Mouse (Mus musculus) gastrocnemius, postnatal 25 days (tissue): Measurements from ENCODE around the gene Sphkap. TPM values are rescaled to one million over a fixed set of nuclear protein-coding genes. Genes with fewer than 3 reads are reported as not detected.
A peak's percentile ranks its signal among the peaks of the same experiment; 100 is the strongest.

Source experiments
- DNase-seq: peaks from one replicate; pipeline ENCODE4 v3.0.0; 2022
- long read RNA-seq, 2 experiments: library from polyadenylated mRNA; stranded (forward); transcript quantifications; one replicate each; pipeline ENCODE4 v2.0.0; 2021
- total RNA-seq, 2 experiments: library from RNA; stranded (reverse); gene quantifications; 1 replicate in 1 of 2; 2 replicates in 1 of 2; pipeline ENCODE4 v1.2.3; 2021

Gene Sphkap
- total RNA-seq: under 1 TPM; 0.05 to 0.36 TPM
- long read RNA-seq, experiment 1: 0 reads
- long read RNA-seq, experiment 2: 0 reads

DNA sequence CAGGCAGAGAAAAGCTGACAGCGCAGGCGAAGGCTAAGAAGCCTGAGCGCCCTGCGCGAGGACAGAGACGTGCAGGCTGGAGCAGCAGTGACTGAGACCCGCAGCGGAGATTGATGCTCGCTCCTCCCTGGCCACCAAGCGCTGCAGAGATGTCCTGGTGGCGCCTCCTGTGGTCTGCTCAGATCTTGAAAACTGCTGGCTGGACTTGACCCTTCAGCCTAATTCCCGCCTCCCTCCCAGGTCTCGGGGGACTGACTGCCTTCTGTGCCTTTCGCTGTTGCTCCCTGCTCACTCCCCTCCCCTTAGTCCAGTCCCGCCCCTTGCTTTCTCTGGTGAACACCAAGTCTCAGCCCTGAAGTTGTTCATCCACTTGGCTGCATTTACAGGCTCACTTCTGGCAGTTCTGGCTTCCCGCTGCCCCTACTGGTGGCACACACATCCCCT, at the start of gene Sphkap:
TSS of gene Sphkap (minus strand) at position 180 of the 444 bp plus-strand sequence.
- DNase-seq: peak; percentile 32

DNA sequence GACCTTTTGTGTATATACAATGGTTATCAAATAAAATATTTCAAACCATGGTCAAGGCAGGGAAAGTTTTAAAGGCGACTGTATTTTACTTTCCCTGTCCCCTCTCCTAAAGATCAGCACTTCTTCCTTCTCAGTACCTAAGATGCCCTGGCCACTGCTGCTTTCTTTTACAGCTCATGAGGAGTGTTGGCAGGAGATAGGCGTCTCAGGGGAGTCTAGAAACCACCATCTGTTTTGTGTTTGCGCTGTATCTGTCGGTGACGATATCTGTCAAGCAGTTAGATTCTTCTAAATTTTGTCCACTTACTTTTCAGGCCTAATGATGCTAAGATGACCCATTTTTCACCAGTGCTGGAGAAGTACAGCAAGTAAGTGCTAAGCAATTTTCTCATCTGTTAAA, 43.3 kb upstream of the Sphkap start:
- peak; percentile 13 for DNase-seq

DNA sequence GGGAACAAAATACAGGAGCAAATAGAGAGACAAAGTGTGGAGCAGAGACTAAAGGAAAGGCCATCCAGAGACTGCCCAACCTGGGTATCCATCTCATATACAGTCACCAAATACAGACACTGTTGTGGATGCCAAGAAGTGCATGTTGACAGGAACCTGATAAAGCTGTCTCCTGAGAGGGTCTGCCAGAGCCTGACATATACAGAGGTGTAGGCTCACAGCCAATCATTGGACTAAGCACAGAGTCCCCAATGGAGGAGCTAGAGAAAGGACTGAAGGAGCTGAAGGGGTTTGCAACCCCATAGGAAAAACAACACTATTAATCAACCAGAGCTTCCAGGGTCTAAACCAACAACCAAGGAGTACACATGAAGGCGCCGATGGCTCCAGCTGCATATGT, 32.4 kb upstream of the Sphkap start:
- no peak for DNase-seq

DNA sequence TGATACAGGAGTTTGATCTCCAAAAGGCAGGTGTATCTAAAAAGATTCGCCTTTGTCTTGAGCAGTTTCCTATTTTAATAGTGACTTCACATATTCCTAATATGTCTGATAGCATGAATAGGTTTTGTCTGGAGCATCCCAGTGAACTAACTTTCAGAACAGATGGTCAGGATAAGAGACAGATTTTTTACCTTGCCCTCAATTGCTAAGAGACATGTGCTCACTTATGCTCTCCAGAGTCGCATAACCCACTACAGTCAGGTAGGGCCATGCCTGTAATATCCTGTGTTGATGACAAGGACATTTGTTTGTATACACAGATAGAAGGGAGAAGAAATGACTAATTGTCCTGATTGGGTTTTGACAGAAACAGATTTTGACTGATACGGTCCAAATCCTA, 25.9 kb upstream of the Sphkap start:
- DNase-seq: no peak

DNA sequence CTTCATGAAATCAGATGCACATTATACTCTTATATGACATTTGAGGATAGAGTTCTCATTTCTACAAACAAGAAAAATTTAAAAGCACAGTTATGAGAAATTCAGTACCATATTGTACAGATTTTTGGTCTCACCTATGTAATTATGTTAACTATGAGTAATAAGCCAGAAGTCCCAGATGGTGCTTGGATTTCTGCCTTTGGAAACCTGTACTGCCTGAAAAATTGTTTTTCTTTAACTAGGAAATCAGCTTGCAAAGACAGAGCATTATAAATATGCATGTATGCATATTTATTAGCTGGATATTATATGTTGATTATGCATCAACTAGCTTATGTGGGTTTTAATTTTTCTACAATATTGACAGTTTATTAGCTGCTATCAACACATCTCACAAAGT, 21.9 kb upstream of the Sphkap start:
- DNase-seq: no peak

DNA sequence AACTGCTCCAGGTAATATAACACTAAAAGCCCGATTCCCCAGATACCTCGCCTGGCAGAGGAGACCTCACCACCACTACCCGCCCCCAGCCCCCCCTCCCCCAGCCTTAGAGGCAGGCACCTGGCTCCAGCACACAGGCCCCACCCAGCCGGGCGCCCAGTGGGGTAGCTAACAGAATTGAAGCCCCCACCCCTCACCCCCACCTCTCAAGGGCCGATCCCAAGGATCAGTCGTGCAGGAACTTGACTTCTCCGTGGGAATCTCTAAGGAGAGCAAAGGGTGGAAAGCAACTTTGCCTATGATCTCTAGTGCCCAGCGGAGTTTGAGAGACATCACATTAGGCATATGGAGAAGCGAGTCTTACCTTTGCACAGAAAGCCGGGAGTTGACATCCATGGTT, 384 bp downstream of the Sphkap start:
- DNase-seq: no peak

DNA sequence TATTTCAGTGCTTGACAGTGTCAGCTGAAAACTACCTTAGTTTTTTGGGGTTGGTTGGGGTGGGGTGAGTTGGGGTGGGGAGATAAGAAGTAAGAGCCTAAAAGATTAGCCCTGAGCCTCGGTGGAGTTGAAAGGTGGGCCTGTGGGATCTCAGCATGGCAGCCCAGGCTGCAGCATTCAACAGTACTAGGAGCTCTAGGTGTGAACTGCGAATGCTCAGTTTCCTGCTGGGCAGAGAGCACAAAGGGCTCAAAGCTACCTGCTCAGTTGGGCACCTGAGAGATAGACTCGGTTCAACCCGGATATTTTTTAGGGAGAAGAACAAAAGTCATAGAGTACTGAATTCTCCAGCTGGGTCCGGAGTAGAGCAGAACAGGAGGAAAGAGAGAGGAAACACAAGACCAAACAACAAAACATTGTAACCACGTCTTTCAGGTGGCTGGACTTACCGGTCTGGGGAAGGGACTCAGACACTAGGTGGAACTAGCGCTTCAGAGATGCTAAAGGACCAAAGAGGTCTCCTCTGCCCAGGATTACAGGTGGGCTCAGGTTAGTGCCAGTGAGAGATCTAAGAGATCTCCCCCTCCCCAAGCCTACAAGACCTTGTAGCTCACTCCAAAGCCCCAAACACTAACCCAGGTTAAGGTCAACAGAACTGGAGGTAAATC, 984 bp downstream of the Sphkap start:
- DNase-seq: no peak

DNA sequence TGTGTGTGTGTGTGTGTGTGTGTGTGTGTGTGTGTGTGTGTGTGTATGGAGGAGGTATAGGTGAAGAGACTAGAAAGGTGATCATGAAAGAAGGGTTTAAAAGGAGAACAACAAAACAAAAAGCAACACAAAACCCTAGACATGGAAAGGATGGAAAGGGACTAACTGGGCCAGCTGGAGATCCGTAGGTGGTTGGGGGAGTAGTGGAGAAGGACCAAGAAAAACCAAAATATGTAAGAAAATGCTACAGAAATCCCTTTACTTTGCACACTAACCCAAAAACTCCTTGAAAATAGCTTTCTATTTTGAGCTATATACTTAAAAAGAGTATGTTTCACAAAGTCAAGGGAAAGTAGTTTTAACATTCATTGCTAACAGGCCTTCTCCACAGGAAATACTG, 6.9 kb downstream of the Sphkap start:
- DNase-seq: no peak

DNA sequence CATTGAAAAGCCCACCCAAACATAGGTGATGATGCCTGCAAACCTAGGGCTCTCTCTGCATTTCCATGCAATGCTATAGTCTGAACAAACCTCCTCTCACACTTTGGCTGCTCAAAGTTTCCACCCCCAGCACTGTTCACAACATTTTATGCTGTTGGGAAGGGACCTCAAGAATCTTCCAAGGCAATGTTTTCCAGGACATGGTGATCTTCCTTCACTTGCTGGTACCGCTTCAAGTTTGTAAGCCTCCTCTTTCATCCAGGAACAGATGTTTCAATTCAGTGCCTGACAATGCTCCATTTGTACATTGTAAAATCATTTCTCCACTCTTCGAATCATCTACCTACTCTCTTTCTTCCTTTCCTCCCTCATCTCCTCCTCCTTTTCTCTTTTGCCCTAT, 11.7 kb downstream of the Sphkap start:
- DNase-seq: no peak

DNA sequence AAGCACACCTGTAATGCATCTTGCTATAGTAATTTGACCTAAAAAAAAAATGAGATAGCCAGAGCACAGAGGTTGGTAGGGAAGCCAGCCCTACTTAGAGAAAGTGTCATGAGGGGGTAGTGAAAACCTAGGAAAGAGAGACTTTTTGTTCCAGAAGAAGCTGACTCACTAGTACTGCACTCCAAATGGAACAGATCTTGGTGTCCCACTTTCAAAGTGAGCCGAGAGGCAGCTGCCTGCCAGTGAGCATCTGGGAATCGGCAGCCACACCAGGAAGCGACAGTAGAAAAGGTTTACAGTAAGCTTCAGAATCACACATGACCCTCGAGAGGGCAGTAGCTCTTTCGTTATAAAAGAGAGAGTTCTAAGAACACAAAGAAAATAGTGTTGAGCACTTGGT, 12.4 kb downstream of the Sphkap start:
- DNase-seq: no peak

DNA sequence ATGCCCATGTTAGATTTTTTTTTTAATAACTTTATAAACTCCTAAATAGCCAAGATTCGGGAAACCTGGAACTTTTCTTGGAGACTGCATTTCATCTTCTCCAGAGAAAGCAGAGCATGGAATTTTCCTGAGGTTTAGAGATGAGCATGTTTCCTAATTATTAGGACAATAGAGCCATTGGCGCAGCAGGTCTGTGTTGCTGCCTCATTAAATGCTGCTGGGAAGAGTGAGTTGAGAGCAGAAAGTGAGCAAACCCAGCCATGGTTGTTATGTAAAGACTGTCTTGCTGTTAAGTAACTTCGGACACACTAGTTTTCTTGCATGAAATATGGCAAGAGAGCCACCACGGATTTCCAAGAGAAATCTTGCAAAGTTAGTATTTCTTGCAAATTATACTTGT, 18.6 kb downstream of the Sphkap start:
- no peak for DNase-seq

DNA sequence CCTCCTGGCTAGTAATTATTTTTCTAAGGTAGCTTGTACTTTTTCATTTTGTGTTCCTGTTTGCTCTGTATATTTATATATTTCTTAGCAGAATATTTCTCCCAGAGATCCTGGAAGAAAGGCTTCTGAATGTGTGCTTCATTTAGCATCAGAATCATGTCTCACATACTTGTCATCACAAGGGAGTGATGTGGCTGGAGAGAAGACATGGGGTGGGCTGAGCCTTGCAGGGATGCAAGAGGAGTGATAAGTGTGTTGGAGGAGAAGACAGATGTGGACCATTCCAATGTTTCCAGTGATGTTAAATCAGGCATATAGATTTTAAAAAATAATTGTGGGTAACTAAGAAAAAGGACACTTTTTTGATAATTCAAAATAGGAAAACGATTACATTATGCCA, 30.6 kb downstream of the Sphkap start:
- DNase-seq: no peak

DNA sequence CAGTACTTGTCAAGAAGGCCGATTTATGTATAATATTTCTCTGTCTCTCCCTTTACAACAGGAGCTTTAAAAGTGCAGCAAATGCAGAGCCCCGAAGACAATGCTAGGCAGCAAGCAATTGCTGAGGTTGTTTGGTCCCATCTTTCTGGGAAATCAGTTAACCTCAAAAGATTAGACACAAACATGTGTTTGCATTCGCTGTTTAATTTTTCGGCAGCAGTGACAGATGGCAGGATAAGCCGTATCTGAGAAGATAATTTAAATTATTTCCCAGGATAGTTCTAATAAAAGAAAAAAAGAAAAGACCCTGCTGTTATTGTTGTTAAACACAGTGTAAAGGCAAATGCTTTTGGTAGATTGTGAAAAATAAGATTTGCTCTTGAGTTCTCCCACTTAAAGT, 41.5 kb downstream of the Sphkap start:
- no peak for DNase-seq

DNA sequence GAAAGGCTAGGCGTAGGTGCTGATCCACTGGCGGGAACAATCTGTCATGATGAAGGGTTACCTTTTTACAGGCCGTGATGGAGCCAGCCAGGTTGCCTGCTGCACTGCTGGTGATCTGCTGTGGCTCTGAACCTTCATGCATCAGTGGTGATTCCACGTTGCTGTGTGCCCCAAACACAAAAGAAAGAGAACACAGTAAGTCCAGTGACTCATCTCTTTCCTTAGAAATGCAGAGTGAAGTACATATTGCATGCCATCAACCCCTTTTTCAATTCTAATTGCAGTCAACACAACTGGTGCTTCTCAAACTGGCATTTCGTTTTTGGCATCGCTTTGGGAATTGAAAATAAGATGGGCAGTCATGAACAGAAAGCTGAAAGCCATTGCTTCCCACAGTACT, 45.8 kb downstream of the Sphkap start:
- DNase-seq: no peak

DNA sequence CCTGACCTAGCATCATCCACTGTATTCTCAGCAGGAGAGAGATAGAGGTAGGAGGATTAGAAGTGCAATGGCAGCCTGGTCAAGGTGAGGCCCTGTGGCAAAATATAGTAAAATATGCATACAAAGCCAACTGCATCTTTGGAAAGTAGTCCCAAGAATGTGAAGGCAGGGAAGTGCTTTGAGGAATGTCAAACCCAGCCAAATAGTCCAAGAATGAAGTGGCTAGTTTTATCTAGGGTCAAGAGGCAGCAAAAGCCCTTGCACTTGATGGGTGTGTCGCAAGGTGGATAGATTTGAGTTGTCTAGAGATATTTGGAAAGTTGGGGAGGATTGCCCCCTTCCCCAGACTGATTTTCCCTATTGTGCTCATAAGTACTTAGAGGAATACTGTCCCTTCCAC, 61.5 kb downstream of the Sphkap start:
- no peak for DNase-seq

DNA sequence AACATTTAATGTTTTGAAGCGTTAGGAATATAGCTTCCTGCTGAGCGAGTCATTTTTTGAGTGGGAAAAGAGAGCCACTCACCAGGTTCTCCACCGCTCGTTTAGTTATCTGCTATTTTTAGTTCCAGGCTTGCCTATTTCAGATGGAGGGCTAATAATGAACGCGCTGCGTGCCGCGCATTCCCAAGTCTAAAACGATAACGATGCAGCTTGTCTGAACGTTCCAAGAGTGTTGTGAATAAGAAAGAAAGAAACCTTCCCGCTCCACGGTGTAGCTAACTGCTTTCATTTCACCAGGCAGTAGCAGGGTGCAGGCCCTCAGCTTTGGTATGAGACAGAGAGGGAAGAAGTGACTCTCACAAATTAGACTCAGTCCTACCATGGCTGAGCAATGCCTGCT, 62.4 kb downstream of the Sphkap start:
- no peak for DNase-seq

DNA sequence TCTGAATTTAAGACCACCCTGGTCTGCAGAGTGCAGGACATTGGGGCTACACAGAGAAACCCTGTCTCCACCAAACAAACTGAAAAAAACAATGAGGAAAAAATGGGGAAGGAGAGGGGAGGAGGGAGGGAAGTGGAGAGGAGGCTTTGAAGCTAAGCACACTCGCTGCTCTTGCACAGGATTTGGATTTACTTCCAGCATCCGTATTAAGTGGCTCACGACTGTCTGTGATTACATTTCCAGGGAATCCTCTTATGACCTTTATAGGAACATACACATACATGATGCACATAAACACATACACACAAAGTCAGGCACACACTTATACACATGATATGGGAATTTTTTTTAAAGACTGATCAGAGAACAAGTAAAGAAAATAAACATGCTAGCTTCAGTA, 62.9 kb downstream of the Sphkap start:
- no peak for DNase-seq

DNA sequence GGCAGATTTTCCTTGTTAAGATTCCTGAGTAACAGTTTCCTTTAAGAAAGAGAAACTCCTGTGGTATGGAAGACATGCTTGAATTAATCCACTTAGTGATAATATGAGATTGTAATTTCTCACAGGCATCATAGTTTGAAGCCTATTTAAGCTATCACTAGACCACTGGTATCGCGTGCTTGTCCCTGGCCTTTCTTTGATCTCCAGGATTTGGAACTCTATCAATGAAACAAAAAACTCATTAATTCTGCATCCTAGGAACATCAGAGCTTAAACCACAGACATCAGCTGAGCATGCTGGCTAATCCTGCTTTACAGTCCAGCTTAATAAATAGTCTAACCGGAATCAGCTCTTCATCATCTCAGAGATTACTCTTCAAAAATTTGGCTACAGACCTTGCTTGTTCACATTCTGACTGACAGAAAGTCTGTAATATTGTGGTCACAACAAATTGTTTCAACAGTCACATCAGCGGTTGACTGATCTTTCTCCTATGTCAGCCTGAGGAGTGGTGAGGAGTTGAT, 65.2 kb downstream of the Sphkap start:
- DNase-seq: no peak

DNA sequence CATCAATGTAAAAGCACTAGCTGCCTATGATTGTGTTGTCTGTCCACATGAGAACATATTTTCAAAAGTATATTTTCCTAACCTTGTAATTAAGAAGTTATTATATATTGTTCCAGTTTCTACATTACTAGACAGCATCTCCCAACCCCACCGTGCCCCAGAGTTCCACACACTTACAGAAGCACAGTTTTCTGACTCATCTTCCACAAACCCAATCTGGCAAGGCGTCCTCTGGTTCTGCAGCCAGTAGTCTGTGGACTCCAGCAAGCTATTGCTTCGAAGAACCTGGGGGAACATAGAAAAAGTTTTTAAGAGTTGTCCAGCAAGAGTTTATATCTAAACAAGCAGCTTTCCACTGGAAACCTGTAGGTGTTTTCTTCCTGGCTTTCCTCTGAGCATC, 68.6 kb downstream of the Sphkap start:
- no peak for DNase-seq

DNA sequence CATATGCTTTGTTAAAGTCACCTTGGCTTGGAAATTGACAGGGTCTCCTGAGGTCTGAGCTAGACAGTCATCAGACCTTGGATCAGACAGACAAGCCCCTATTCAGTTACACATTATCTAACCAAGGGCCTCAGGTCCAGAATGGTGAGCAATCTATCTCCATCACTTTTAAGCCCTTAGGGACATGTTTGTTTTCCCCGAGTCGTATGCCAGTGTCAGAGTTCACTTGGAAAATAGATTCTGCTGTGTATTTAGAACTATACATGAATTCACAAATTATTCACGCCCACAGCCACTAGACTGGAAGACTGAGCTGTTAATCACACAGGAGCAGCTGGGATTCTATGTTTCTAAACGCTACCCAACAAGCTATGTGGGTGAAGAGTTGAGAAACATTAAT, 91.1 kb downstream of the Sphkap start:
- DNase-seq: no peak

DNA sequence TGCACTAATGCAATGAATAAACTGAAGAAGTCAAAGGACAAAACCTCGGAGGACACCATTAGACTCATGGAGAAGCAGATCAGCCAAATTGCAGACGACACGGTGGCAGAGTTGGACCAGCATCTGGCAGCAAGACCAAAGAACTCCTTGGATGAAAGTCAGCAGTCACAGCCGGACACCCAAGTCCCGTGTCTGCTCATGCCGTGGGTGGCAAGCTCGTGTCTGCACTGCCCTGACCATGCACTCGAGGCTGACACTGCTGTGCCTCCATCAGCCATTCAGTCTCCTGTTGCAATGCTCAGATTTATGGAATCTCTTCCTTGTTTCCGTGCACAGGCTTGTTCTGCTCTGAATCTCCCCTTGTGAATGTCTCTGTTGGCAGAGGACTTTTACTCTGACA, 92.9 kb downstream of the Sphkap start:
- no peak for DNase-seq

DNA sequence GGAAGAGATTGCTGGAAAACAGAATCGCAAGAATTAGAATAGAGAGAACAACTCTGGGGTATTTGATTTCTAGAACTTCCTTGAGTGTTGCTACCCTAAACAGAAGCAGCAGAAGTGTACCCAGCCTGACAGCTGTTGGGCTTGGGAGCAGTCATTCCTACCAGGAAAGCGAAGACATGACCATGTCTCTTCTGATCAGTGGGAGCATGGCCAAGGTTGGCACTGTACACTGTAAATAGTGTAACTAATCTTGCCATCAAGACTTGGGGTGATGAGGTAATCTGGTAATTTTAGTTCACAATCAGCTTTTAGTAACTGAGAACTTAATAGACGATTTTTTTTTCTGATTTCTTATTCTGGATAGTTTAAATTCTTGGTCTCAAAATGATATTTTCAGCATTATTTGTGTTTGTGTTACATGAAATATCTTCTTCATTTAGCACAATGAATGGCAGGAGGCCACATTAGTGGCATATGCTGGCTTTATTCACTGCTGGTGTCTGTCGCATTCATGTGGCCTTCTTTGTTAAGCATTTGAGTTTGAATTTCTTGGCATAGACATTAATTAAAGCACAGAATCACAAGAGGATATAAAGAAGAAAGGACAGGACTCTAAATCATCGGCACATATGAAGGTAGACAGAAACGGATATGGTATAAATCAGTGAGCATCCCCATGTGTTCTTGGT, 96.2 kb downstream of the Sphkap start:
- DNase-seq: no peak

DNA sequence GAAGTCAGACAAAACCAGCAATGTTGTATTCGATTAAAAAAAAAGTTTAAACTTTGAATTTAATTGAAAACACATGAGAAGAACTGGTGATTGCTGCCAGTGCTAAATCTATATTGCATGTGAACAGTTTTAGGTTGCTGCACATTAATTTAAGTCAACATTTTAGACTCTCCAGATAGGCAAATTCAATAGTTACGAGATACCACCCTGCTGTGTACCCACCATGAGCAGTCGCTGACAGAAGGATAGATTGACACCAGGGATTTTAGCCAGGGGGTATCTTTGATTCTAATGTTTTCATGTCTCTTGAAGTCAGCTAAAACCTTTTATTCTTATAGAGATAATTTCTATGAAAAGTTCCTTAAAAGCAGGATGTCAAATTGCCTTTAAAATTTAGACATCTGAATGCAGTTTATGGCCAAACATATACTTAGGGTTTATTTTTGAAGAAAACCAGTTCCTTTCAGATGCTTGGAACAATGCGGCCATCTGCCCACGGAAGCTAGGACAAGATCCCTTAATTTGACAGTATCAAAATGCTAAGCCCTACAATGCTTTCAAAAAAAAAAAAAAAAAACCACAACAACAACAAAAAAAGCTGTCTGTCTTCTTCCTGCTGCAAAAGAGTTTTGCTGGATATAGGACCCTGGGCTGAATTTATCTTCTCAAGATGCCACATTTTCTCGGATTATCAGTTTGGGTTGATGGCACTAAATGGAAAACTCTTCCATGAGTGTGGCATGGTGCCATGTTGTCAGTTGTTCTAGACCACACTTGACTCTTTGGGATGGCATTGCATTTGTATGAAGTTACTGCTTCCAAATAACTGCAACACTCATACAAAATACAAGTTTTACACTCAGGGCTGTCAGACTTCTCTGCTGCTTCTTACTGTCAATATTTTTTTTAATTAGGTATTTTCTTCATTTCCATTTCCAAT, 110.6 kb downstream of the Sphkap start:
- no peak for DNase-seq
